Mouse (Mus musculus): ENCODE data around the gene Strbp. TPM values are rescaled to one million over a fixed set of nuclear protein-coding genes. Genes with fewer than 3 reads are reported as not detected.

Gene Strbp
- 77.7 and 82.8 TPM in 2 replicates for polyA plus RNA-seq (2012; rRNA removed)

DNA sequence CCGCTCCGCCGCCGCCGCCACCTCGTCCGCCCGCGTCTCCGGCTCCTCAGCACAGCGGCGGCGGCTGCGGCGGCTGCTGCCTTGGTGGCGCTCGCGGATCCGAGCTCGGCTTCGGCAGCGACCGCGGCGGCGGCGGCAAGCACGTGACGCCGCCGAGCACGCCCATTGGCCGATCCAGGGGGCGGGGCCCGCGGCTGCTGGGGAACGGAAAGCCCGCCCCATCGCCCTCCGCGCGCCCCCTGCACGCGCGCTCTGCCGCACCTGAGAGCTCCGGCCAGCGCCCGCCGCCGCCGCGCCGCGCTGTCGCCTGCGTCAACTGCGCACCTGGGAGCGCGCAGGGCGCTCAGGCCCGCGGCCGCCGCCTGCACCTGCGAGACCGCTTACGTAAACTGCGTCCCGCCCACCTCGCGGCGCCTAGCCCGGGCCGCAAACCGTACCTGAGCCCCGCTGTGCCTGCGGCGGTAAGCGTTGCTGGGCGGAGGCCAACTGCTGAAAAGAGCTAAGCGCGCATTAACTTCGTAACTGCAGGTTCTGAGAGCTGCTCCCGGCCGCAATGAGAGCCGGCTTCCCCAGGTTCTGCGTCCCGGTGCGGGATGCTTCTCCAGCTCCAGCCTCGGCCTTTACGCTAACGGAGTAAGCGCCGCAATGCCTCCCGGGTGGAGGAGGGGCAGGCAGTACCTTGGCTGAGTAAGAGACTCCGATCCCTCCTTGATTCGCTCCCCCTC lies at the start of gene Strbp:
Gene Strbp, minus strand, starts transcription at position 630 of the 725 bp plus-strand sequence.

DNA sequence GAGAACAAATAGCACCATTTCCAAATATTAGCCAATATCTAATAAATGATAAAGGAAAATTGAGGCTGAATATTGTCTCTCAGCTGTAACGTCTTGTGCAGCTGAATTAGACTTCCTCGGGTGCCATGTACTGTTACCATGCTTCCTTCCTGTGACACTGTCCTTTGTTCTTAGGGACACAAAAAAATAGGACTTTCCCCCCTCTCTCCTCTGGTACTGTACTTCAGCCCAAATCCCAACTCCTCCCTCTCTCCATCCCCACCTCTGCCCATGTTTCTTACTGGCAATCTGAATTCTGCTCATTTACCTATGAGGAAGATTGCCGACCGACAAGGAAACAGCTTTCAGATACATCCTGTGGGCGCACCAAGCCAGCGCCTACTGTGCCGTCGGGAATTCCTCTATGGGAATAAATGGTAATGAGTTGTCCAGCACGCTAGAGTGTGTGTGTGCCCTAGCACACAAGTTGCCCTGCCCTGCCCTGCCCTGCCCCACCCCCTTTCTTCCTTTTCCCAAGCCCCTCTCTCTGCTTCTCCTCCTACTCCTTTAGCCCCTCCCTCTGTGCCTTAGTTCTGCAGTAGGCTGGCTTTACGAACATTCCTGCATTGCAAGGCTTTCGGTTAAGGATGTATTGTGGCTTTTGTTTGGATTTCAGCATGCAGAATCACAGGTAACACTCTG lies 187.5 kb downstream of the Strbp start, which contains the start of gene Gpr21:
Gene Gpr21, plus strand, starts transcription at position 303 of the 681 bp plus-strand sequence.

DNA sequence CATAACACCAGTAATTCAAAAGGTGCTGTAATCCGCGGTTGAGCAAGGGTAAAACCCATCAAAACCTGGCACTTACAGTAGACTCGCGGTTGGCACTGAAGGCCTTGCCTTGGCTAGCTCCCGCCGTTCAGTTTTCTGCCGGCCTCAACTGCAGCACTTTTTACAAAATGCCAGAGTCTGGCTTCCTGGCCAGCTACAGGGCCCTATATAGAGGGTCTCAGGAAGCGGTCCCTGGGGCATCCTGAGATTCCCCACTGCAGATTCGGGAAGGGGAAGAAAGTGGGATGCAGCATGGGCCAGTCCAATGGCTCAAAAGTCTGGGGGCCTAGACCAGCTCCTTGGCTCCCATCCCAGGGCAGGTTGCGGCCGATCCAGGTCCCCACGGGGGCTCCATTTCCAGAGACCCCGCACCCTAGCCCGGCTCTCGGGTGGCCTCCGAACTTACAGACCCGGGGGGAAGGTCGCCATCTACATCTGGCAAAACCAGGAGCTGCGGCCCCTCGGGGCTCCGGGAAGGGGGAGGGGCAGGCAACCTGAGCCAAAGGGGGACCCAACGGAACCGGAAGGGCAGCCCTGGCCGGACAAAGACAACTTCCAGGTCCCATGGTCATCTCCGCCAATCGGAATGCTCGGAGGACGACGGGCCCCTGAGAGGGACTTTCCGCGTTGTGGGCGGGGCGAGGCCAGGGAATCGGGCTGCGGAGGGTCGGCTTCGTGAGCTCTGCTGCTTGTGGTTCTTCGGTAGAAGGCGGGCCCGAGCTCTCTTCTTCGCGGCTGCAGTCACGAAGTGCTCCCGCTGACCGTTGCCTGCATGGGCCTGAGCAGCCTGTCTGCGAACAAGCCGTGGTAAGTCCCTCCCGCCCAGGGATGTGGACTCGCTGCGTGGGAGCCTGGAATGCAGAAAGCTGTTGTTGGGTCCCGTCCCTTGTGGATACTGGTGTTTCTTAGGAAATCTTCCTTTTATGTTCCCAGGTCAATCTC lies 260.8 kb downstream of the Strbp start, which contains the start of the genes Zbtb26, Zbtb6 and Rabgap1:
Gene Zbtb26, minus strand, starts transcription at position 525 of the 981 bp plus-strand sequence.
Gene Zbtb6, minus strand, starts transcription at position 561 of the 981 bp plus-strand sequence.
Gene Rabgap1, plus strand, starts transcription at position 669 of the 981 bp plus-strand sequence.

Other genes with a start within 250 kb of the Strbp start
- gene Gpr21, start 187.5 kb downstream of the Strbp start, polyA plus RNA-seq (2012; rRNA removed) = 9.4 and 10.3 TPM in 2 replicates
- gene Crb2, start 72.4 kb upstream of the Strbp start, polyA plus RNA-seq (2012; rRNA removed) = 3.0 TPM in 2 replicates